Mouse (Mus musculus): ENCODE data around the gene Thoc5.

Gene Thoc5

DNA sequence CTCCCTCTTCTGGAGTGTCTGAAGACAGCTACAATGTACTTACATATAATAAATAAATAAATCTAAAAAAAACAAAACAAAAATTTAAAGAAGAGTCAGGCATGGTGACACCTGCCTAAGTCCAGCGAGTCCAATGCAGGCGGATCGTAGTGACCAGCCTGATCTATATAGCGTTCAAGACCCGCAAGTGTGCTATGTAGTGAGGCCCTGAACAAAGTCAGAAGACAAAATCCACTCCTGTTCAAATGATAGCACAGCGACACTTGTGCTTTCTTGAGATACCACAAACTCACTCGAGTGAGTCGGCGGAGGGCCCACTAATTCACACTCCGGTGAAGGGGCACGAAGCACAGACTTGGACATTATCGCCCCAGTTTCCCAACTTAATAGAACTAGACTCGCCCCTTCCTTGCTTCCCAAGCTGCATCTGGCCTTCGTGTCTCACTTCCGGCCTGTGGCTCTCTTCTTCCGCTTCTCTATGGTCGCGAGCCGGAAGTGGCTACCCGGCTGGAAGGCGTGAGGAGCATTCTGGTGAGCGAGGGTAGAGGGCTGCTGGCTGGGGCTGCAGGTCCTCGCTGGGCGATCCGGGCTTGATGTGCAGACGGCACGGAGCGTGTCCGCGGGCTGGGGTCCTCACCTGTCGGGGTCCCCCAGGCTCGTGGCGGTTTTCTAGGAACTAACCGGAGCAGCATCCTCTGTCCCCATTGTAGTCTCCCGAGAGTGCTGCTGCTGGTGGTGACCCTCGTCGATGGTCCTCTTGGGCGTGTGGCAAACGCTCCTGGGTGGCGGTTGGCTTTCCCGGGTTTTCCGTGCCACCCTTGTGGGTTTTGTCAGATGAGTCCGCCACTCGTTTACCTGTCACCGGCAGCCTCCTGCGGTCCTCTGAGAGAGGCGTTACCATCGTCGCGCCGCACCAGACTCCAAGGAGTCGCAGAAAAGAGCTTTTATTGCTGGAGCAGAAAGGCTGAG lies at the start of gene Thoc5:
Gene Thoc5 (plus strand): TSS at position 473 of the 969 bp plus-strand sequence.
- DNase-seq (ENCODE audit: low spot score in 2 of 2): peak; percentile 86 to 87

DNA sequence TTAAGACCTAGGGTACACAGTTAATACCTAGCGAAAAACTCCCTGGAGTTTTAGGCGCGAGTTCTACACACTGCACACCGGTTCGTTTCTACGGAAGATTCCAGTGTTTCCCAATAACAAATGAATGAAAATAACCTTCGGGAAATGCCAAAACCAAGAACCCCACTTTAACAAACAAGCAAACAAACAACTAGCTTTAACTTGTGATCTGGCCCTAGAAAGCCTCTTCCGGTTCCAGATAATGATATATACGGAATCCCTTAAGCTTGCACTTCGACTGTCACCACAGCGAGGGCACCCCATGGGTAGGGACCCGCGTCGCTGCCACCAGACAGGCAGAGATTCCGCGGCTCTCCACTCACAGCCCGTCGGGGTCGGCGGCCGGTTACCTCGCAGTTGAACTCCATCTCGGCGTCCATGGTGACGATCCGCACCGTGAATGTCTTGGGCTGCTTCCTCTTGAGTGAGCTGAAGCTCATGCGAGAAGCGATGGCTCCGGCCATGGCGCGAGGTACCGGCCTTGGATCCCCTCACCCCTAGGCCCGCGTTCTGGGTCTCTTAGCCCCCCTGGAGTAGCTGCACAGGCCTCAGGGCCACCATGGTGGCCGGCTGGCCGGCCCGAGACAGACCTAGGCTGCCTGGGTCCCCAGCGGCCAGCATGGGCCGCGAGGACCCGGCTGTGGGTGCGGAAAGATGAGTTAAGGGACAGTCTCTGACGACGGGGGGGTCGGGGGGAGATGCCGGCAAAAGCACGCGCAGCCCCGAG lies 46.5 kb upstream of the Thoc5 start:
- DNase-seq (ENCODE audit: low spot score in 2 of 2): peak; percentile 20 to 44

- DNase-seq (ENCODE audit: low spot score in 2 of 2): peak; percentile 99
These were observed 45.7 kb upstream of the Thoc5 start, which contains the start of gene Nf2 for GRCm38 (mm10) chr11:4849258-4849943. Gene Nf2 (minus strand): TSS chr11:4849536.

DNA sequence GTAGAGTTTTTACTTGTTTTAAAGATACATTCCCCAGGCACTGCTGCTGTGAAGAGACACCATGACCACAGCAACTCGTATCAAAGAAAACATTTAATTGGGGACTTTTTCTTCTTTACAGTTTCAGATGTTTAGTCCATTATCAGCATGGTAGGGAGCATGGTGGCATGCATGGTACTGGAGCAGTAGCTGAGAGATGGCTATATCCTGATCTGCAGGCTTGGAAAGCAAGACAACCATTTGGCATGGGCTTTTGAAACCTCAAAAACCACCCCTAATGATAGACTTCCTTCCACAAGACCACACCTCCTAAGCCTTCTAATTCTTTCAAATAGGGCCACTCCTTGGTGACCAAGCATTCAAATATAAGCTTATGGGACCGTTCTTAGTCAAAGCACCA lies 44.7 kb upstream of the Thoc5 start:
- DNase-seq (ENCODE audit: low spot score in 2 of 2): no peak

DNA sequence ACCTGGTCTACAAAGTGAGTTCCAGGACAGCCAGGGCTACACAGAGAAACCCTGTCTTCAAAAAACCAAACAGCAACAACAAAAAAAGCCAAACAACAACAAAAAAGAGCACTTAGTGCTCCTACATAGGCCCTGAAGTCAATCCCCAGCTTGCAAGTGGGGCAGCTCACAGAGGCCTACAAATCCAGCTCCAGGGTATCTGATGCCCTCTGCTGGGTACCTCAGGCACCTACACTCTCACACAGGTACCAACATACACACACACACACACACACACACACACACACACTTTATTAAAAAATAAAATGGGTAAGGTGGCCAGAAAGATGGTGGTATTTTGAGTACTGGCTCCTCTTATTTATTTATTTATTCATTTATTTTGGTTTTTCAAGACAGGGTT lies 42.1 kb upstream of the Thoc5 start:
- DNase-seq (ENCODE audit: low spot score in 2 of 2): no peak

DNA sequence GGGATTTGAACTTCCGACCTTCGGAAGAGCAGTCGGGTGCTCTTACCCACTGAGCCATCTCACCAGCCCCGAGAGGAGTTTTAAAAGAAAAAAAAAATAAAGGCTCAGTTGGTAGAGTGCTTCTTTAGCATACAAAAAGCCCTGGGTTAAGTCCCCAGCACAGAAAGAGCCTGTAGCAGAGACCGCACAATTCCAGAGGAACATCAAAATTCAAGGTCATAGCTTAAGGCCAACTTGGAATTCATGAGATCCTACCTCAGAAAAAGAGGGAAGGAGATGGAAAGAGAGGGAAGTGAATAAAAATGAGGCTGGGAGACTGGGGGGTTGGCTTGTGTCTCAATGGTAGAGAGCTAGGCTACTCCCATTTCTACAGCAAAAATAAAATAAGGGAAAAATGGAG lies 40.9 kb upstream of the Thoc5 start:
- no peak for DNase-seq (ENCODE audit: low spot score in 2 of 2)

DNA sequence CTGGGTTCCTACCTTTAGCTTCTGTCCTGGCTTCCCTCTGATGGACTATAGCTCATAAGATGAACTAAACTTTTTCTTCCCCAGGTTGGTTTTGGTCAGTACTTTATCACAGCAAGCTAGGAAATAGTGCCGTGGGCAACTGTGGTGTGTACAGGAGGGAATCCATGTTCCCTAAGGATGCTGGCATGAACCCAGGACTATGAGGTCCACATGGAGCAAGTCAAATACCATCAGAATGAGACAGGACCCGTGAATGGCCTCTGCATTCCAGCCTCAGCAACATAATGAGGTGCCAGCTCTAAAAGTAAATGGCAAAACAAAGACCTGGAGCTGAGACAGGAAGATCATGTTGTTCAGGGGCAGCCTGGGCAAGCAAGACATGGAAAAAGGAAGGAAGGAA lies 36.7 kb upstream of the Thoc5 start:
- DNase-seq (ENCODE audit: low spot score in 2 of 2): no peak

DNA sequence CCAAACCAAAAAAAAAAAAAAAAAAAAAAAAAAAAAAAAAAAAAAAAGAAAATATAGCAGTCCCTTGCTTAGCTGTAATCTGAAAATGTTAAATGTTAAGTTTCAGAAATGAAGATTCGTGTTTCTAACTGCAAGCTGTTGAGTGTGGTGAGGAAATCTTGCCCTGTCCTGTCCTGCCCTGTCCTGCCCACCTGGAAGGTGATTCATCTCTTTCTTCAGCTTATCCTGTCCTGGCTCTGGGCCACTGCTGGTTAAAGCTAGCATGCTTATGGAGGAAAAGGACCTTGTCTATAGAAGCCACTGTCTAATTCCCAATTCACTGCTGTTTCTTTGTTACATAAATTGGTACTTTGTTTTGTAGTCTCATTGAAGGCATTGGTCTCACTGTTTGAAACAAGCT lies 34.1 kb upstream of the Thoc5 start:
- no peak for DNase-seq (ENCODE audit: low spot score in 2 of 2)

- DNase-seq (ENCODE audit: low spot score in 2 of 2): no peak
These were observed 33.1 kb upstream of the Thoc5 start for GRCm38 (mm10) chr11:4861816-4862604.

- no peak for DNase-seq (ENCODE audit: low spot score in 2 of 2)
These were observed 32.4 kb upstream of the Thoc5 start for GRCm38 (mm10) chr11:4862730-4863129.

DNA sequence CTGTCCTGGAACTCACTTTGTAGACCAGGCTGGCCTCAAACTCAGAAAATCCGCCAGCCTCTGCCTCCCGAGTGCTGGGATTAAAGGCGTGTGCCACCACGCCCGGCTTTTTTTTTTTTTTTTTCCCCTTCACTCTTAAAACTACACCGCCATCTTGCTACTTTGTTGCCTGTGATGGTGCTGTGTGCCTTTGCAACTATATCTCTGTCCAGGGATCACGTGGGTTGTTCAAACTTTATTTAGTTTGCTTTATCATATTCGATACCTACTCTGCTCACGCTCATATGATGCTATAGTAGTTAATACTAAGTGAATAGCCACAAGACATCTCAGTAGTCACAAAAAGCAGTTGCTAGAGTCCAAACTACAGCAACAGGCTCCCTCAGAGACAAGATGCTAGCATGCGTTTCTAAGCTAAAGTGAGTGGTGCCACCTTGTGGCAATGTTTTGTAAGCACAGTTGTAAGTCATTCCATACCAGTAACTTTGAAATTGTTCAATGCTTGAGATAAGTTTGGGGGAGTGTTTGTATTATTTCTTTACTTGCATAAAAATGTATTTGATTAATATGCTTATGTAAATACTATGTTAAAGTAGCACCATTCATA lies 29.4 kb upstream of the Thoc5 start:
- DNase-seq (ENCODE audit: low spot score in 2 of 2): peak; percentile 79 to 82

DNA sequence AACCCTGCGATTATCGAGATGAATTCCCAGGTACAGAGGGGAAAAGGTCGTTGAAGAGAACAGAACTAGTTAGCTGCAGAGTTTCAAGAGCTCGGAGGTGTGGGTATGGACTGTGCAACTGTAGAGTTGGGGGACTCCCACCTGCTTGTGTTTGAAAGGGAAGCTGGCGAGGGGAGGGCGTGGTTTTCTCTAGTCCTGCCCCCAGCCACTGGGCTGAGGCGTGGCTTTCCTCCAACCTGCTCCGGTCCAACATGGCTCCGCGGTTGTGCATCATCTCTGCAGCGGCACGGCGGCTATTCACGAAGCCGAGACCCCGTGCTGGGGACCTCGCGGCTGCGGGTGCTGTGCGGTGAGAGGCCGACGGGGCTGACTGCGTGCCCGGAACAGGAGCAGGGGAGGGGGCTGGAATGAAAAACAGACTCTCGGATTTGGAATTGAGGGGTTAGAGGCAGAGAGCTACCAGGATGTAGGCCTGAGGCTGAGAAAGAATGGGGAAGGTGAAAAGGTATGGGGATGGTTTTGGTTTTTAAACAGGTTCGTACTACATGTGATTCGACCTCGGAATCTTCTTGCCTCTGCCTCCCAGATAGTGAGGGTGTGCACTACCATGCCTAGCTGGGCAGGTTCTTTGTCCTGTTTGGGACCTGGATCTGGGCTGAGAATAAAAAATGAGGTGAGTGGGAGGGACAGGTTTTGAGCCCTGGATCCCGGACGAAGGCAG lies 21.2 kb upstream of the Thoc5 start, which contains the start of gene Nipsnap1:
Gene Nipsnap1 (plus strand): TSS at position 197 of the 721 bp plus-strand sequence.
- DNase-seq (ENCODE audit: low spot score in 2 of 2): peak; percentile 82 to 84

DNA sequence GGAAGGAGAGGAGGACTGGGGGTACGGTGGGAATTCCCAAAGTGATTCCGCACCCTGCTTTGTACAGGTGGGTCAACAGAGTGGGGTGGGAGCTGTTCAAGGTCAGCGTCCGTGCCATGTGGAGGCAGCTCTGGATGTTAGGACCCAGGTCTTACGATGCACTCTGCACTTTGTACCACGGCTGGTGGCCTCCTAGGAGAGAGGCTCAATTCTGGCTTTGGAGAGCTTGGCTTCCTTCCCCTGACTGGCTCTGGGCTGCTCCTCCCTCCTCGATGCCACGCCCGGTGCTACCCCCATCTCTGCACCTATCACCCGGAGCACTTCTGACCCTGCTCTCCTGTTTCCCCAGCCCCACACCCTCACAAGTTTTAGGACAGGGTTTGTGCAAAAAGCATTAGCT lies 20.6 kb upstream of the Thoc5 start:
- no peak for DNase-seq (ENCODE audit: low spot score in 2 of 2)

DNA sequence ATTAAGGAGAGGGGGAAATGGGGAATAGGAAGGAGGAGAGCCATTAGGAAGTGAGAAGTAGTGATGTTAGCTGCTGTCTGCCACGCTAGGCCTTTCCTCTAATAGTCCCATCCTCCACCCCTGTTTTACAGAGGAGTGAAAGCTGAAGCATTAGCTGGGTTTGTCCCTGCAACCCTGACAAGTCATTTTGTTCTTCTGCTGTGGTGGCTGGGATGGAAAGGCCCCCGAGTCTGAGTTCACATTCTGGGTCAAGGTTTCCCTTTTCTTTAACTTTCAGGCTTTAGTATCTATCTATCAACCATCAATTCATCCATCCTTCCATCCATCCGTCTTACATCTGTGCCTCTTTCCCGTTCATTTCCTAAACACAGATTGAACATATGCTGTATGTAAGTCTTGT lies 14.0 kb upstream of the Thoc5 start:
- no peak for DNase-seq (ENCODE audit: low spot score in 2 of 2)

GRCm38 (mm10) chr11:4882892-4883627 lies 12.1 kb upstream of the Thoc5 start:
- DNase-seq (ENCODE audit: low spot score in 2 of 2): no peak

DNA sequence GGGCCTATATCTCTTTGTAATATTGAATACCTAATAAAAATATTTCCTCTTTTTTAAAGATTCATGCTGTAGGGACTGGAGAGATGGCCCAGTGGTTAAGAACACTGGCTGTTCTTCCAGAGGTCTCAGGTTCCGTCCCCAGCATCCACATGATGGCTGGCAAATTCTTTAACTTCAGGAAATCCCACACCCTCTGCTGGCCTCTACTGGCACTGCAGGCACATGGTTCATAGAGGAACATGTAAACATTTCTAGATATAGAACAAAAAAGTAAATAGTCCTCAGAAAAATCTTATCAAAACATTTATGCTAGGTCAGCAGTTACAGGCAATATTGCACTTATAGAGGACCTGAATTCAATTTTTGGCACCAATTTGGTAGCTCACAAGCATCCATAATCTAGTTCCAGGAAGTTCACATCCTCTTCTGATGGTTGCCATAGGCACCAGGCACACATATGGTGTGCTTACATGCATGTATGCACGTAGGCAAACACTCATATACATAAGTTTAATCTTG lies 9.7 kb upstream of the Thoc5 start:
- DNase-seq (ENCODE audit: low spot score in 2 of 2): peak; percentile 72 to 73

- DNase-seq (ENCODE audit: low spot score in 2 of 2): no peak
These were observed 8.1 kb upstream of the Thoc5 start for GRCm38 (mm10) chr11:4886987-4887386.

GRCm38 (mm10) chr11:4900437-4900836 lies 5.3 kb downstream of the Thoc5 start:
- DNase-seq (ENCODE audit: low spot score in 2 of 2): peak in 1 of 2 experiments; percentile 23

- DNase-seq (ENCODE audit: low spot score in 2 of 2): no peak
These were observed 6.8 kb downstream of the Thoc5 start for GRCm38 (mm10) chr11:4901956-4902355.

All from right cerebral cortex, adult 2 months (tissue).